Mouse (Mus musculus) heart, embryonic 13.5 days (tissue): ENCODE measurements at regions not wholly inside any gene's neighbourhood (a gene's known extent, or its start where the extent isn't known, plus 50 kb on each side); places are given as distances from the start of the nearest gene placed in this dataset.

Experiments
- ATAC-seq: fragments of 200-750 bp; cut with Nextera tagmentation; 2 replicates; pipeline ENCODE4 v1.8.0; 2017; ENCODE audit warnings: moderate TSS enrichment; ENCODE audit not compliant: insufficient number of reproducible peaks, low FRiP score, low TSS enrichment; ENCODE audit errors: extremely low read depth
- H3K27ac ChIP-seq: fragments of 300-500 bp; sonication (generic); replicated peaks from 2 replicates; pipeline ENCODE4 v1.5.1; 2015; ENCODE audit warnings: moderate library complexity, mild to moderate bottlenecking, inconsistent platforms
- H3K27me3 ChIP-seq: fragments of 300-500 bp; sonication (generic); replicated peaks from 2 replicates; pipeline ENCODE4 v1.6.1; 2015; ENCODE audit warnings: mild to moderate bottlenecking, inconsistent platforms
- H3K36me3 ChIP-seq: fragments of 300-500 bp; sonication (generic); 2 replicates; pipeline ENCODE4 v1.6.1; 2015; ENCODE audit warnings: mild to moderate bottlenecking, inconsistent platforms
- H3K4me1 ChIP-seq: fragments of 300-500 bp; sonication (generic); 2 replicates; pipeline ENCODE4 v1.6.1; 2015; ENCODE audit warnings: inconsistent platforms
- H3K4me2 ChIP-seq: fragments of 300-500 bp; sonication (generic); 2 replicates; pipeline ENCODE4 v1.6.1; 2015; ENCODE audit warnings: inconsistent platforms, mild to moderate bottlenecking, moderate library complexity
- H3K4me3 ChIP-seq: fragments of 300-500 bp; sonication (generic); 2 replicates; pipeline ENCODE4 v1.5.1; 2015; ENCODE audit warnings: moderate library complexity, mild to moderate bottlenecking, inconsistent platforms
- H3K9ac ChIP-seq: fragments of 300-500 bp; sonication (generic); 2 replicates; pipeline ENCODE4 v1.6.1; 2015; ENCODE audit warnings: inconsistent platforms, mild to moderate bottlenecking, moderate library complexity
- H3K9me3 ChIP-seq: fragments of 300-500 bp; sonication (generic); 2 replicates; pipeline ENCODE4 v1.6.1; 2016; ENCODE audit warnings: inconsistent platforms
- WGBS: fragments of 180-500 bp; shearing (Covaris S2); methylation state at CpG from one replicate; pipeline ENCODE4 v1.1.7; 2015; ENCODE audit warnings: mixed read lengths; 5-methylcytosine and 5-hydroxymethylcytosine counted together

GRCm38 (mm10) chr15:57187840-57188457 lies 289.5 kb downstream of the Slc22a22 start:
- Histone ChIP-seq H3K9ac (no peak overlapping the region), H3K4me1 (no peaks in the 10 kb centered on the region), H3K36me3 (no peaks in the 10 kb centered on the region), H3K27ac (no peak overlapping the region), H3K4me3 (no peak overlapping the region), H3K9me3 (no peaks in the 10 kb centered on the region), H3K4me2 (no peak overlapping the region), H3K27me3 (no peaks in the 10 kb centered on the region)
- ATAC-seq, result no peak
- 39% methylated on average over 1 of the region's 1 CpGs for WGBS

- Histone ChIP-seq H3K27ac (no peak overlapping the region), H3K4me1 (no peaks in the 10 kb centered on the region), H3K9ac (no peak overlapping the region), H3K4me2 (no peak overlapping the region), H3K36me3 (no peaks in the 10 kb centered on the region), H3K27me3 (no peaks in the 10 kb centered on the region), H3K9me3 (no peaks in the 10 kb centered on the region), H3K4me3 (no peak overlapping the region)
- 52% methylated on average over 1 of the region's 1 CpGs for WGBS
- ATAC-seq, result no peak
These were observed 298.3 kb downstream of the Slc22a22 start for GRCm38 (mm10) chr15:57179138-57179537.

DNA sequence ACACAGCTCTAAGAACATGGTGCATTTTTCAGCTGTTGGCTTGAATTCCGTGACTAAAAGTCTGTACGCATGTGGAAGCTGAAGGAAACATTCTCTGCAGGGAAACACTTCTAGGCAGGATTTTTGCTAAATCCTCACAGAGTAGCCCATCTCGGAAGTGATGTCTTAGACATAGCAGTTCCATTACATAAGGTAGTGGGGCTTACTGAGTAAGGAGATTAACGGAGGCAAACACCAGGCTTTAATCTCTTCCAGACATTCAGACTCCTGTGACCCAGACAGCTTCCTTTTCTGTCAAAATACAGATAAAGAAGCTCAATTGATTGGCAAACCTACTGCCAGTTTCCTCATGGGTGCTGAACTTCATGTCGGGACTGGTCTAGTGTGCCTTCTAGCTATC lies 304.7 kb downstream of the Slc22a22 start:
- no peaks in the 10 kb centered on the region for H3K27me3 ChIP-seq
- no peaks in the 10 kb centered on the region for H3K9me3 ChIP-seq
- H3K36me3 ChIP-seq, result no peaks in the 10 kb centered on the region
- ATAC-seq, result no peak
- peak overlapping the region; percentile 62; the same call in 1 of the 2 replicates for H3K27ac ChIP-seq
- H3K9ac ChIP-seq, result no peak overlapping the region
- H3K4me2 ChIP-seq, result no peak overlapping the region
- peaks cover 10% of the 10 kb centered on the region; the same call in 1 of the 2 replicates for H3K4me1 ChIP-seq
- 17% methylated on average over 5 of the region's 5 CpGs for WGBS
- H3K4me3 ChIP-seq, result no peak overlapping the region

GRCm38 (mm10) chr15:57162401-57163343 lies 314.8 kb downstream of the Slc22a22 start:
- 57% methylated on average over 12 of the region's 12 CpGs for WGBS
- H3K4me3 ChIP-seq, result no peak overlapping the region
- no peak for ATAC-seq
- 0 out of 2 replicates have a peak overlapping the region, but pooled peaks have one; percentile 21 for H3K27ac ChIP-seq
- no peak overlapping the region for H3K9ac ChIP-seq
- no peaks in the 10 kb centered on the region for H3K27me3 ChIP-seq
- no peaks in the 10 kb centered on the region for H3K36me3 ChIP-seq
- no peaks in the 10 kb centered on the region for H3K4me1 ChIP-seq
- H3K4me2 ChIP-seq, result no peak overlapping the region
- H3K9me3 ChIP-seq, result no peaks in the 10 kb centered on the region

DNA sequence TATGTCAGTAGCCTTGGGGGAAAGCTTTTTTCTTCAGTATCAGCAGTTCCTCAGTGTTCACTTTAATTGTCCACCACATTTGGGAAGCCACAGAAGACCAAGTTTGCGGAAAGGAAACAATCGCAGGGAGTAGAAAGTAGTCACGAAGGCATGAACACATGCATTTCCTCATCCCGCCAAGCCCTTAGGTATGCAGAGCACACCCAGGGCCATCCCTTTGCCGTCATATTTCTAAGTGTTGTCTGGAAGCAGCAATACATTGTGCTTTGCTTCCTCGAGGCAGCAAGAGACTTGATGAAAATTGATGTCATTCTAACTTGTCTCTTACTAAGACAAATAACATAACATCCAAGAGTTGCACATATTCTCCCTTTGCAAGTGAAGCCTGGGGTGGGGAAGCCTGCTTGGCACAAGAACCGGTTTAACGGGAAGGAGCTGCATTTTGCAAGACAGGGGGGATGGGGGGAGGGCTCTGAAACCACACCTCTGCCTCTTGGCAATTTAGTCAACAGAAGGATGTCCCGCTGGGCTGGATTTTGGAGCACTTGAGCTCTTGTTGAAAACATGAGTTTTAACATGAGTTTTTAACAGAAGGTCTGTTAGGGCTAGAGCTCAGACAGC lies 337.2 kb downstream of the Slc22a22 start:
- Histone ChIP-seq H3K4me1 (no peaks in the 10 kb centered on the region), H3K4me2 (no peak overlapping the region), H3K27me3 (no peaks in the 10 kb centered on the region), H3K4me3 (no peak overlapping the region), H3K9me3 (no peaks in the 10 kb centered on the region), H3K27ac (no peak overlapping the region), H3K9ac (no peak overlapping the region), H3K36me3 (no peaks in the 10 kb centered on the region)
- WGBS, result 28% methylated on average over 9 of the region's 9 CpGs
- ATAC-seq, result no peak

GRCm38 (mm10) chr15:57104711-57105110 lies 372.7 kb downstream of the Slc22a22 start:
- H3K4me3 ChIP-seq, result no peak overlapping the region
- H3K9ac ChIP-seq, result no peak overlapping the region
- no peaks in the 10 kb centered on the region for H3K36me3 ChIP-seq
- no peaks in the 10 kb centered on the region for H3K27me3 ChIP-seq
- 75% methylated on average over 3 of the region's 3 CpGs for WGBS
- H3K9me3 ChIP-seq, result no peaks in the 10 kb centered on the region
- H3K4me2 ChIP-seq, result no peak overlapping the region
- no peaks in the 10 kb centered on the region for H3K4me1 ChIP-seq
- ATAC-seq, result no peak
- no peak overlapping the region for H3K27ac ChIP-seq

DNA sequence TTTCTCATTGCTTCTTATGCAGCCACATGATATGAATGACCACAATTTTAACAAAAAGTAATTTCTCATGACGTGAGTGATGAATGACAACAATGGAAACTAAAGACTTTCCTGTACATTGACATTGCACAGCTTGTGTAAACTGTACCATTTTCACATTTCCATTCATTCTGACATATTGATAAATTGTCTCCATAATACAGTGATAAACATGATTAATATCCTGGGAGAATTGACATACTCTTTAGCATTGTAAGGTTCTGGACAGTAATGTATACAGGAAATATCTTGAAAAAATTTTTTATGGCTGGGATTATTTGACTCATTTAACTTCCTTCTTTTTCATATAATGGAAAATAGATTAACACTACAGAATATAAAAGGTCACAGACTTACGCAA lies 380.1 kb downstream of the Slc22a22 start:
- Histone ChIP-seq H3K4me3 (no peak overlapping the region), H3K4me2 (no peak overlapping the region), H3K9me3 (no peaks in the 10 kb centered on the region), H3K36me3 (no peaks in the 10 kb centered on the region), H3K9ac (no peak overlapping the region), H3K27ac (no peak overlapping the region), H3K4me1 (no peaks in the 10 kb centered on the region), H3K27me3 (no peaks in the 10 kb centered on the region)
- 69% methylated on average over 2 of the region's 2 CpGs for WGBS
- ATAC-seq, result no peak

DNA sequence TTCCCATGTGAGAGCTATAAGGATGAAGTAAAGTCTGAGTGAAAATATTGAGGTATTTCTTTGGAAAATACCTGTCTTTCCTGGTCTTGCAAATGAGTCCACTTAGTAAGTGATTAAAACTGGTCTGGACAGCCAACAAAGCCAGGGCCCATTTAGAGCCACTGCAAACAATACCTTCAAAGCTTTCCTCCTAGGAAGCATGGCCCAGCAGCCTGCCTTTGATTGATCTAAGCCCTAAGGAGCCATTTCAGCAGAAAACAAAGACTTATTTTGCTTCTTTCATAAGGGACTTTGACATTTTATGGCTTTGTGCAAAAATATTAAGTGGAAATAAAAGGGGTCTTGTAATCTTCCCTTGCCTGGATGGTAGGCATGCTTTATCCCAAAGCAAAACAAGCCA lies 397.6 kb downstream of the Slc22a22 start:
- Histone ChIP-seq H3K4me1 (no peaks in the 10 kb centered on the region), H3K9me3 (no peaks in the 10 kb centered on the region), H3K4me2 (no peak overlapping the region), H3K36me3 (no peaks in the 10 kb centered on the region), H3K9ac (no peak overlapping the region), H3K27ac (no peak overlapping the region), H3K4me3 (no peak overlapping the region), H3K27me3 (no peaks in the 10 kb centered on the region)
- no peak for ATAC-seq

- Histone ChIP-seq H3K27ac (no peak overlapping the region), H3K27me3 (no peaks in the 10 kb centered on the region), H3K9ac (no peak overlapping the region), H3K4me3 (no peak overlapping the region), H3K4me2 (no peak overlapping the region), H3K9me3 (peaks cover 2% of the 10 kb centered on the region; the same call in 1 of the 2 replicates), H3K4me1 (no peaks in the 10 kb centered on the region), H3K36me3 (no peaks in the 10 kb centered on the region)
- ATAC-seq, result no peak
- WGBS, result 78% methylated on average over 4 of the region's 4 CpGs
These were observed 403.6 kb downstream of the Slc22a22 start for GRCm38 (mm10) chr15:57073776-57074175.

- Histone ChIP-seq H3K9me3 (no peaks in the 10 kb centered on the region), H3K4me1 (no peaks in the 10 kb centered on the region), H3K9ac (no peak overlapping the region), H3K4me2 (no peak overlapping the region), H3K27me3 (no peaks in the 10 kb centered on the region), H3K4me3 (no peak overlapping the region), H3K36me3 (no peaks in the 10 kb centered on the region), H3K27ac (no peak overlapping the region)
- WGBS, result 79% methylated on average over 2 of the region's 2 CpGs
- ATAC-seq, result no peak
These were observed 415.9 kb downstream of the Slc22a22 start for GRCm38 (mm10) chr15:57061502-57061901.

DNA sequence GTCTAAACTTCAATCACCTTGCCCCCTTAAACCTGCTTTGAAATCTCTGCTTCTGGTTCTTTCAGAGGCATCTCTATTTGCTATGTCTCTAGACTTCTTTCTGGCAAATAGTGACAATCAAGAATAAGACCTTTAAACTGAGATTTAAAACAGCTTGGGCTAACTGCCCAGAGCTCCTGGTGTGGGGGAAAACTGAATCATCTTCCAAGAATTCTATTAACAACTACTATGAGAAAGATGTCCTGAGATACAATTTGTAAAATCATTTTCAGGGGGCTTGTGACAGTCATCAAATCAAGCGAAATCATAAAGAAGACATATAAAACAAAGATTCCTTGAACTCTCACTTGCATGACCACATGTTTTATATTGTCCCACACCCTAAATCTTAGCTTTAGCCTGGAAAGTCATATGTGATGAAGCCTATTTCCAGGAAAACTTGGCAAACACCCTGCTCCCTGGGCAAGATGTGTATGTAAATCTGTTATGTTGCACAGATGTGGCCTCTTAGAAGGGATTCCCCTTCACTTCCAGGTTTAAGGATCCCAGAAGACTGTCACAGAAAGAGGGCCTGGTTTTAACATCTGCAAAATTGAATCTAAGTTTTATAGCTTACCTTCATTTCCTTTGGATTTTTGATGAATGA lies 417.8 kb downstream of the Slc22a22 start:
- no peak for ATAC-seq
- H3K4me1 ChIP-seq, result no peaks in the 10 kb centered on the region
- no peaks in the 10 kb centered on the region for H3K27me3 ChIP-seq
- 56% methylated on average over 1 of the region's 1 CpGs for WGBS
- no peak overlapping the region for H3K9ac ChIP-seq
- no peak overlapping the region for H3K4me2 ChIP-seq
- H3K36me3 ChIP-seq, result no peaks in the 10 kb centered on the region
- no peaks in the 10 kb centered on the region for H3K9me3 ChIP-seq
- no peak overlapping the region for H3K27ac ChIP-seq
- no peak overlapping the region for H3K4me3 ChIP-seq
